Mouse (Mus musculus): ENCODE results near the gene Ppp2r2c.

DNA sequence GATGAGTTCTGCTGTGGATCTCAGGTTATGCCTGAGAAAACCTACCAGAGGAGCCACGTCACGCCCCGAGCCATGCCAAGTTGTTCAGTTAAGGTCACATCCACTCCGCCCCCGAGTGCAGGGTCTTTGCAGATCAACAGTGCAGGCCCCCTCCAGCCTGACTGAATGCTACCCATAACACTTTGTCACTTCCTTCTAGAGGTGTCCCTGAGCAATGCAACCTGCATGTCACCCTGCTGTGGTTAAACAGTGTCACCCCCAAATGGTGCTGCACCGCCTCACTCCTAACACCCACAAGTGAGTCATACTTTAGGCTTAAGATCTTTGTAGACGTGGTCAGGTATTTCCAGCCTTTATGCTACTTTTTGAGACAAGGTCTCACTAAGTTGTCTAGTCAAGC lies 28.2 kb upstream of the Ppp2r2c start:
- TF ChIP-seq CTCF (IDR thresholded peaks at IDR 0.05; ENCODE audit: insufficient read depth, low read length): no peak
- TF ChIP-seq POLR2A (IDR thresholded peaks at IDR 0.05; ENCODE audit: borderline replicate concordance, extremely low read depth, low read depth, low read length): no peak

Data from lung, adult 2 months (tissue).